Mouse (Mus musculus): ENCODE results near the gene Spdya. TPM values are rescaled to one million over a fixed set of nuclear protein-coding genes. Genes with fewer than 3 reads are reported as not detected.
"Not testable (repeated sequence)": the region's sequence is repeated elsewhere in the genome, so short reads cannot be mapped to it uniquely, and the experiment has no call there.

The Spdya gene
- total and polyA plus RNA-seq, 3 experiments = 0.23 to 0.46 TPM; not detected in 1

GRCm38 (mm10) chr17:71636786-71637185 is 84.9 kb downstream of the Spdya start:
- no peak overlapping the region for H3K27ac ChIP-seq (ENCODE audit: control insufficient read depth, low read depth, low read length)
- H3K4me1 ChIP-seq (ENCODE audit: control insufficient read depth in 1 of 2, insufficient read depth in 2 of 2, low read length in 2 of 2) = no peaks in the 10 kb centered on the region
- H3K4me3 ChIP-seq (ENCODE audit: control insufficient read depth in 1 of 2, insufficient read depth in 1 of 2, low read depth in 2 of 2, low read length in 2 of 2) = no peak overlapping the region
- no peaks in the 10 kb centered on the region for H3K27me3 ChIP-seq (ENCODE audit: control insufficient read depth in 1 of 2, insufficient read depth in 2 of 2, low read length in 2 of 2)
- H3K79me2 ChIP-seq (ENCODE audit: control insufficient read depth, insufficient read depth, low read length, poor library complexity) = peaks cover 7% of the 10 kb centered on the region; the same call in 1 of the 2 replicates
- no peaks in the 10 kb centered on the region for H3K9me3 ChIP-seq (replicated peaks; ENCODE audit: insufficient read depth, low read length)
- no peak for DNase-seq (ENCODE audit: low read depth, low spot score)
- peaks cover 0 to 58% of the 10 kb centered on the region in 2 experiments; a peak in 2 of 4 replicates for H3K36me3 ChIP-seq (ENCODE audit: control insufficient read depth in 1 of 2, insufficient read depth in 2 of 2, low read length in 2 of 2)
- TF ChIP-seq CTCF (IDR thresholded peaks at IDR 0.05 in 2 of 3, conservative IDR thresholded peaks at IDR 0.05 in 1 of 3; ENCODE audit: control insufficient read depth in 1 of 3, insufficient read depth in 1 of 3, low read depth in 2 of 3, low read length in 3 of 3, poor library complexity in 1 of 3, severe bottlenecking in 1 of 3) (no peak), MAFK (IDR thresholded peaks at IDR 0.05; ENCODE audit: borderline replicate concordance, low read depth, low read length) (no peak), BHLHE40 (IDR thresholded peaks at IDR 0.05; ENCODE audit: borderline replicate concordance, low read depth, low read length) (no peak), USF2 (IDR thresholded peaks at IDR 0.05; ENCODE audit: borderline replicate concordance in 1 of 2, insufficient read depth in 1 of 2, low read depth in 1 of 2, low read length in 2 of 2) (no peak), RCOR1 (IDR thresholded peaks at IDR 0.05; ENCODE audit: low read depth, low read length) (no peak), USF1 (IDR thresholded peaks at IDR 0.05; ENCODE audit: low read depth, low read length) (no peak), POLR2AphosphoS5 (IDR thresholded peaks at IDR 0.05; ENCODE audit: borderline replicate concordance, low read depth, low read length) (no peak), MAX (IDR thresholded peaks at IDR 0.05; ENCODE audit: low read length) (no peak), ZKSCAN1 (IDR thresholded peaks at IDR 0.05; ENCODE audit: low read depth, low read length) (no peak), POLR2AphosphoS2 (IDR thresholded peaks at IDR 0.05; ENCODE audit: low read length) (no peak), NELFE (IDR thresholded peaks at IDR 0.05; ENCODE audit: low read depth, low read length) (no peak), GATA1 (IDR thresholded peaks at IDR 0.05; ENCODE audit: low read depth, low read length) (no peak), ZNF384 (IDR thresholded peaks at IDR 0.05; ENCODE audit: low read depth, low read length) (no peak), MEF2A (IDR thresholded peaks at IDR 0.05; ENCODE audit: extremely low read depth, insufficient replicate concordance, low read depth, low read length, poor library complexity, severe bottlenecking) (no peak), RAD21 (IDR thresholded peaks at IDR 0.05; ENCODE audit: low read depth, low read length) (no peak), ZC3H11A (IDR thresholded peaks at IDR 0.05; ENCODE audit: low read depth, low read length) (no peak), JUND (IDR thresholded peaks at IDR 0.05; ENCODE audit: low read depth, low read length) (no peak)
- H3K9ac ChIP-seq (ENCODE audit: control insufficient read depth, low read depth, low read length, poor library complexity, severe bottlenecking) = no peak overlapping the region

- Histone ChIP-seq H3K9ac (ENCODE audit: control insufficient read depth, low read depth, low read length, poor library complexity, severe bottlenecking) (no peak overlapping the region), H3K4me3 (ENCODE audit: control insufficient read depth in 1 of 2, insufficient read depth in 1 of 2, low read depth in 2 of 2, low read length in 2 of 2) (no peak overlapping the region), H3K27ac (ENCODE audit: control insufficient read depth, low read depth, low read length) (no peak overlapping the region), H3K36me3 (ENCODE audit: control insufficient read depth in 1 of 2, insufficient read depth in 2 of 2, low read length in 2 of 2) (peaks cover 0 to 59% of the 10 kb centered on the region in 2 experiments; a peak in 2 of 4 replicates), H3K79me2 (ENCODE audit: control insufficient read depth, insufficient read depth, low read length, poor library complexity) (peaks cover 7% of the 10 kb centered on the region), H3K27me3 (ENCODE audit: control insufficient read depth in 1 of 2, insufficient read depth in 2 of 2, low read length in 2 of 2) (no peaks in the 10 kb centered on the region), H3K9me3 (replicated peaks; ENCODE audit: insufficient read depth, low read length) (no peaks in the 10 kb centered on the region), H3K4me1 (ENCODE audit: control insufficient read depth in 1 of 2, insufficient read depth in 2 of 2, low read length in 2 of 2) (no peaks in the 10 kb centered on the region)
- no peak for TF ChIP-seq MXI1 (IDR thresholded peaks at IDR 0.05; ENCODE audit: low read depth, low read length)
- TF ChIP-seq KAT2A (conservative IDR thresholded peaks at IDR 0.05; ENCODE audit: low read depth, low read length) = no peak
- no peak for TF ChIP-seq MYC (IDR thresholded peaks at IDR 0.05; ENCODE audit: low read depth, low read length)
- TF ChIP-seq GATA1 (IDR thresholded peaks at IDR 0.05; ENCODE audit: low read depth, low read length) = no peak
- TF ChIP-seq MAZ (IDR thresholded peaks at IDR 0.05; ENCODE audit: low read depth, low read length) = no peak
- no peak for TF ChIP-seq CHD1 (IDR thresholded peaks at IDR 0.05; ENCODE audit: low read depth, low read length)
- TF ChIP-seq UBTF (IDR thresholded peaks at IDR 0.05; ENCODE audit: borderline replicate concordance, insufficient read depth, low read depth, low read length) = no peak
- TF ChIP-seq MYB (IDR thresholded peaks at IDR 0.05; ENCODE audit: low read depth, low read length) = no peak
- no peak for TF ChIP-seq USF1 (IDR thresholded peaks at IDR 0.05; ENCODE audit: low read depth, low read length)
- no peak for DNase-seq (ENCODE audit: low read depth, low spot score)
Measured at GRCm38 (mm10) chr17:71637750-71638265, 85.9 kb downstream of the Spdya start.

GRCm38 (mm10) chr17:71639056-71639455 is 87.2 kb downstream of the Spdya start:
- not testable (repeated sequence) for H3K9ac ChIP-seq (ENCODE audit: control insufficient read depth, low read depth, low read length, poor library complexity, severe bottlenecking); H3K4me1 ChIP-seq (ENCODE audit: control insufficient read depth in 1 of 2, insufficient read depth in 2 of 2, low read length in 2 of 2); DNase-seq (ENCODE audit: low read depth, low spot score); H3K79me2 ChIP-seq (ENCODE audit: control insufficient read depth, insufficient read depth, low read length, poor library complexity); H3K27ac ChIP-seq (ENCODE audit: control insufficient read depth, low read depth, low read length); H3K4me3 ChIP-seq (ENCODE audit: control insufficient read depth in 1 of 2, insufficient read depth in 1 of 2, low read depth in 2 of 2, low read length in 2 of 2); H3K27me3 ChIP-seq (ENCODE audit: control insufficient read depth in 1 of 2, insufficient read depth in 2 of 2, low read length in 2 of 2); H3K9me3 ChIP-seq (replicated peaks; ENCODE audit: insufficient read depth, low read length)
- peaks cover 0 to 61% of the 10 kb centered on the region in 2 experiments; a peak in 2 of 4 replicates for H3K36me3 ChIP-seq (ENCODE audit: control insufficient read depth in 1 of 2, insufficient read depth in 2 of 2, low read length in 2 of 2)
